Mouse (Mus musculus) ES-E14 (cell line): ENCODE data around the gene Palmd. TPM values are rescaled to one million over a fixed set of nuclear protein-coding genes. Genes with fewer than 3 reads are reported as not detected.

Experiments
- DNase-seq: peaks from one replicate; pipeline ENCODE4 v3.0.0-alpha.2; 2013; ENCODE audit warnings: low read depth, low spot score
- H3K27ac ChIP-seq: 2 replicates; pipeline ENCODE4 v1.5.1; 2012; ENCODE audit warnings: low read depth, mild to moderate bottlenecking, low read length, moderate library complexity, mixed read lengths; ENCODE audit not compliant: poor library complexity, insufficient read depth, severe bottlenecking
- H3K36me3 ChIP-seq: 2 replicates; pipeline ENCODE4 v1.6.1; 2012; ENCODE audit warnings: mild to moderate bottlenecking, low read length, moderate library complexity, mixed read lengths; ENCODE audit not compliant: control insufficient read depth, poor library complexity, insufficient read depth, severe bottlenecking
- H3K4me1 ChIP-seq, 2 experiments: fragments of 150-350 bp in 1 of 2; sonication (generic) in 1 of 2; 2 replicates each; pipeline ENCODE4 v1.6.1; 2012; ENCODE audit warnings: low read length in 2 of 2, mild to moderate bottlenecking in 1 of 2, mixed read lengths in 1 of 2; ENCODE audit not compliant: control insufficient read depth in 2 of 2, insufficient read depth in 2 of 2, poor library complexity in 1 of 2
- H3K4me3 ChIP-seq, 2 experiments: fragments of 150-350 bp in 1 of 2; sonication (generic) in 1 of 2; 2 replicates each; pipeline ENCODE4 v1.5.1; 2012; ENCODE audit warnings: low read length in 2 of 2, low read depth in 1 of 2, mild to moderate bottlenecking in 1 of 2, mixed read lengths in 1 of 2; ENCODE audit not compliant: insufficient read depth in 1 of 2, poor library complexity in 1 of 2, severe bottlenecking in 1 of 2
- H3K9ac ChIP-seq: 2 replicates; pipeline ENCODE4 v1.6.1; 2012; ENCODE audit warnings: low read depth, mild to moderate bottlenecking, low read length, mixed read lengths; ENCODE audit not compliant: poor library complexity, insufficient read depth, severe bottlenecking
- H3K9me3 ChIP-seq: fragments of 150-350 bp; sonication (generic); 2 replicates; pipeline ENCODE4 v1.6.1; 2012; ENCODE audit warnings: low read depth, mild to moderate bottlenecking, low read length; ENCODE audit not compliant: control insufficient read depth, insufficient read depth
- CHD2 ChIP-seq: IDR thresholded peaks from 2 replicates; pipeline ENCODE4 v1.6.1; 2014; ENCODE audit warnings: mild to moderate bottlenecking, low read depth, low read length, inconsistent platforms
- HCFC1 ChIP-seq: IDR thresholded peaks from 2 replicates; pipeline ENCODE4 v1.6.1; 2012; ENCODE audit warnings: low read length, inconsistent platforms, borderline replicate concordance; ENCODE audit not compliant: insufficient read depth
- MAFK ChIP-seq: IDR thresholded peaks from 2 replicates; pipeline ENCODE4 v1.6.1; 2014; ENCODE audit warnings: mild to moderate bottlenecking, low read depth, low read length, inconsistent platforms; ENCODE audit not compliant: insufficient read depth
- ZC3H11A ChIP-seq: IDR thresholded peaks from 2 replicates; pipeline ENCODE4 v1.6.1; 2012; ENCODE audit warnings: low read depth, mild to moderate bottlenecking, inconsistent platforms, low read length, borderline replicate concordance
- ZNF384 ChIP-seq: IDR thresholded peaks from 2 replicates; pipeline ENCODE4 v1.6.1; 2012; ENCODE audit warnings: low read depth, low read length, inconsistent platforms
- in situ Hi-C, 2 experiments: fragments of 600-800 bp; cut with MboI; formaldehyde crosslinking; loops; one replicate each; pipeline ENCODE4 v1.15.1; 2025; ENCODE audit warnings: low sequenced_read_pairs in 2 of 2, inconsistent platforms in 1 of 2; ENCODE audit not compliant: unreplicated experiment in 2 of 2
- total RNA-seq: library from RNA; depleted of rRNA; stranded (reverse); fragments of 300-350 nt; gene quantifications from 2 replicates; pipeline ENCODE4 v1.2.3, GENCODE M21; 2012

The Palmd gene
- total RNA-seq, 1 experiment: 0.09 TPM

DNA sequence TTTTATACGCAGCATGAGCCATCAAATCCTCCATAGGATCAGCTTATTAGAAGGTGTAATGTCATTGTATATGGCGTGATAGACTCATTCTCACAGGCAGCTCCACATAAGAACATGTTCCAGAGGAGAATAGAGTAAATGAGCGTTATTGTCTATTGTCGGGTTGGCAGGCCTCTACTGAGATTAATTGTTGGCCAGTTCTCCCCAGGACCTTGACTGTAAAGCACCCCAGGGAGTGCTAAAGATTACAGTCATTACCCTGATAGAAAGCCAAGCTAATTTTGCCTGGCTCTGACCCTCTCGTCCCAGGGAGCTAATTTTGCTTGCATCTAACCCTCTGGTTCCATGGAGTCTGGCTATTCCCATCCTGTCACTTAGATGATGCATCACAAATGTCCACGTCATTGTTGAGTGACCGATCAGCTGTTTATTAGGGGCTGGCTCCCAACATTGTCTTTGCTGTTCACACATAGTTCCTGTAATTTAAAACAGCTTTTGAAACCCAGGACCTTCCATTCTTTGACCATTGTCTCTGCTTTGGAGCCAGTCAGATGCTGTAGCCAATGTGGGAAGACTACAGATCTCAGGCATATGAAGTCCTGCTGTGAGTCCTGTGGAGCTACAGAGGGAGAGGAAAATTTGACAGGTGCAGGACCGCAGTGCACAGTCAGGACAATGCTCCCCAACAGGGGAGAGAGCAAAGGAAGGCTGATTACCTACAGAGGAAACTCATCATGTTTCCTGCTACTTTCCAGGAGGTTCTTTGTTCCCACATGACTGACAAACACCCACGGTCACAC lies 33.1 kb upstream of the Palmd start:
- Histone ChIP-seq H3K4me3 (no peak overlapping the region), H3K4me1 (peaks cover 0 to 2% of the 10 kb centered on the region in 2 experiments; a peak in 1 of 4 replicates), H3K27ac (no peak overlapping the region), H3K9me3 (no peaks in the 10 kb centered on the region), H3K9ac (no peak overlapping the region), H3K36me3 (no peaks in the 10 kb centered on the region)
- TF ChIP-seq ZC3H11A (no peak), MAFK (no peak), CHD2 (no peak), ZNF384 (no peak), HCFC1 (no peak)
- in situ Hi-C loops: no loop called here
- no peak for DNase-seq

- H3K4me3 ChIP-seq: no peak overlapping the region
- TF ChIP-seq ZNF384 (no peak), CHD2 (no peak), ZC3H11A (no peak), HCFC1 (no peak), MAFK (no peak)
- DNase-seq: no peak
- H3K36me3 ChIP-seq: no peaks in the 10 kb centered on the region
- H3K4me1 ChIP-seq: no peaks in the 10 kb centered on the region
- H3K27ac ChIP-seq: no peak overlapping the region
- no peaks in the 10 kb centered on the region for H3K9me3 ChIP-seq
- in situ Hi-C loops: no loop called here
- no peak overlapping the region for H3K9ac ChIP-seq
Measured at GRCm38 (mm10) chr3:116993011-116993410, 24.2 kb upstream of the Palmd start.

DNA sequence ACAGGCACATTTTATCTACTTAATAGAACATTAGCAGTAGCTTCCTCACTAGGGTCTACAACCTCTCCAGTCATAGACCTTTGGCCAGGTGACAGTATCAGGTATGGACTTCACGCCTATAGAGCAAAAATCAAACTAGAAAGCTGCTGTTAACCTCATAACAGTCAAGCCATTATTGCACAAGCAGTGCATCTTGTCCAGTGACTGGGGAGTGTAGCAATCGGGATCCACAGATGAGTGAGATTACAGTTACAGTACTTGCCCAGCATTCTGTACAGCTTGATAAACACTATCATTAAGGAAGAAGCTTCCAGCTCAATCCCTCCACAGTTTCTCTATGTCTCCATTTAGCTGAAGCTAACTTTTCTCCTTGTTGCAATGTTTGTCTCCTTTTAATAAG lies 22.4 kb upstream of the Palmd start:
- Histone ChIP-seq H3K4me1 (no peaks in the 10 kb centered on the region), H3K36me3 (no peaks in the 10 kb centered on the region), H3K27ac (no peak overlapping the region), H3K9me3 (no peaks in the 10 kb centered on the region), H3K9ac (no peak overlapping the region), H3K4me3 (no peak overlapping the region)
- in situ Hi-C loops: no loop called here
- TF ChIP-seq ZC3H11A (no peak), MAFK (no peak), ZNF384 (no peak), CHD2 (no peak), HCFC1 (no peak)
- no peak for DNase-seq

DNA sequence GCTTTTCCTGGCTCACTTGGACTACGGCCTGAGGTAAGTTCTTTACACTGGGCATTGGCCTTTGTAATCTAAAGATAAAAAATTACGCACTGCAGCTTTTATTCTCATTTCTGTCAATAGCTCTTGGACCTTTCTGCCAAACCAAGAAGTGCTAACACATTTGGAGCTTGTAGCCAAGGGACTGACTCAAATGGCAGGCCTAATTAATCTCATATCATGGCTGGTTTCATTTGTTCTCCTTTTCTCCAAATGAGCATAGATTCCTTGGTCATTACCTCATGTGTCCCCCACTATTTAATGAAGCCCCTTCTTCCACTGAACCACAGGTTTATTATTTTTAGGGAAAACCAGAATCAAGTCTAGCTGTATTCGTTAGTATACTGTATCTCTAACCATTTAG lies 19.4 kb upstream of the Palmd start:
- H3K9me3 ChIP-seq: no peaks in the 10 kb centered on the region
- H3K36me3 ChIP-seq: no peaks in the 10 kb centered on the region
- H3K9ac ChIP-seq: no peak overlapping the region
- DNase-seq: no peak
- no peak overlapping the region for H3K4me3 ChIP-seq
- in situ Hi-C loops: no loop called here
- no peaks in the 10 kb centered on the region for H3K4me1 ChIP-seq
- H3K27ac ChIP-seq: no peak overlapping the region
- TF ChIP-seq MAFK: no peak
- TF ChIP-seq CHD2: no peak
- no peak for TF ChIP-seq HCFC1
- no peak for TF ChIP-seq ZC3H11A
